Mouse (Mus musculus) stomach, postnatal 0 days (tissue): ENCODE results near the gene Dmbx1.

Experiments used
- CTCF ChIP-seq: IDR thresholded peaks from 2 replicates; pipeline ENCODE4 v1.5.1; 2016; ENCODE audit warnings: antibody characterized with exemption, low read depth, mild to moderate bottlenecking, moderate library complexity
- EP300 ChIP-seq: optimal IDR thresholded peaks from 2 replicates; pipeline ENCODE3; 2016; ENCODE audit warnings: antibody characterized with exemption

DNA sequence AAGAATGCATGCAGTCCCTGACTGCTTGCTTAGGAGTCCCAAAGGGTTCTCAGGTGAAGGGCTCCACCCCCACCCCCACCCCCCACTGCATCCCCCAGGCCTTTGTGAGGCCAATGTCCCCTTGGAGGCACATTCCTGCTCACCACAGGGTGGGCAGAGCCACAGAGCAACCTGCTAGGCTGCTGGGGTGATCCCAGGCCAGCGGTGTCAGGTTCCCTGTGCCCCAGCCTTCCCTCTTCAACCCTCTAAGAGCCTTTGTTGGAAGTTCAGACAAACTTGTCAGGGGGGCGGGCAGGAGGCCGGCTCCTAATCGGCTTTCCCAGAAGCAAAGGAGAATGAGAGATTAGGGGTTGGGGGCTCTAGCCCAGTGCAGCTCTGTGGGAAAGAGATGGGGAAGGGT is 28.1 kb downstream of the Dmbx1 start:
- no peak for TF ChIP-seq CTCF
- no peak for TF ChIP-seq EP300
